Mouse (Mus musculus): Measurements from ENCODE around the gene Pck2.

Gene Pck2

GRCm38 (mm10) chr14:55577871-55578667, 38.0 kb downstream of the Pck2 start, which contains the start of gene Psme1:
Gene Psme1 (plus strand): TSS chr14:55578123.
- peak; percentile 81 to 93 for DNase-seq

- DNase-seq, result peak; percentile 86 to 90
Measured at GRCm38 (mm10) chr14:55578668-55579269, 38.7 kb downstream of the Pck2 start.

GRCm38 (mm10) chr14:55579511-55580496, 39.7 kb downstream of the Pck2 start:
- DNase-seq, result no peak

- DNase-seq, result no peak
Measured at GRCm38 (mm10) chr14:55580731-55581130, 40.7 kb downstream of the Pck2 start.

- no peak for DNase-seq
Measured at GRCm38 (mm10) chr14:55581981-55582681, 42.1 kb downstream of the Pck2 start.

GRCm38 (mm10) chr14:55584303-55584701, 44.2 kb downstream of the Pck2 start:
- no peak for DNase-seq

GRCm38 (mm10) chr14:55584702-55585565, 44.9 kb downstream of the Pck2 start, which contains the start of gene Emc9:
Gene Emc9 (minus strand): TSS chr14:55585302.
- DNase-seq, result peak; percentile 84 to 93

- no peak for DNase-seq
Measured at GRCm38 (mm10) chr14:55585566-55585960, 45.5 kb downstream of the Pck2 start.

GRCm38 (mm10) chr14:55586149-55586548, 46.1 kb downstream of the Pck2 start:
- DNase-seq, result no peak

- no peak for DNase-seq
Measured at GRCm38 (mm10) chr14:55589271-55589670, 49.2 kb downstream of the Pck2 start.

- no peak for DNase-seq
Measured at GRCm38 (mm10) chr14:55589771-55590448, 49.8 kb downstream of the Pck2 start.

GRCm38 (mm10) chr14:55590748-55591330, 50.8 kb downstream of the Pck2 start, which contains the start of gene Psme2:
Gene Psme2 (minus strand): TSS chr14:55591113.
- peak; percentile 96 to 98 for DNase-seq

GRCm38 (mm10) chr14:55591331-55591891, 51.3 kb downstream of the Pck2 start, which contains the start of gene Rnf31:
Gene Rnf31 (plus strand): TSS chr14:55591708.
- peak; percentile 97 to 99 for DNase-seq

GRCm38 (mm10) chr14:55592226-55592625, 52.2 kb downstream of the Pck2 start:
- DNase-seq, result peak; percentile 15 to 56

- peak; percentile 28 to 57 for DNase-seq
Measured at GRCm38 (mm10) chr14:55596036-55596690, 56.1 kb downstream of the Pck2 start.

GRCm38 (mm10) chr14:55598521-55599390, 58.7 kb downstream of the Pck2 start:
- no peak for DNase-seq
